25 mouse cellular contexts compared by ENCODE assay signal in the genomic region with DNA sequence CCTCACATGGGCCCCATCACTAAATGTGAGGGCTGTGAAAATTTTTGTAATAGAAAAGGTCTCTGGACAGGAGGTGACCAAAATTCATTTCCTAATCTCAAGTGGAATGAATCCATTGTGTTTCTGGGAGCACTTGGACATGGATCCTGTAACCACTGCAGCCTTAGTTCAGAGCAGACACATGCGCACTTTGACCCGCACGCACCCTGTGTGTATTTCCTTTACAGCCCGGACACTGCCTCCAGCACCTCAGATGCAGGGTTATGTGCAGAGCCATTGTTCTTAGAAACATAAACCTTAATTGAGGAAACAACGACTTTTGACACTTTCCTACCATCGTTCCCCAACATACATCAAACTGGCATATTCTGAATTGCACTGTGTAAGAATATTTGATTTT. TPM values are rescaled to one million over a fixed set of nuclear protein-coding genes. Genes with fewer than 3 reads are reported as not detected.
DNase-seq lines count a peak whose midpoint lies in the region; ATAC-seq and TF ChIP-seq lines count a peak whose summit lies in the region.
"Had no signal": no experiment of that assay in that cellular context is flagged by ENCODE, and none has a peak within 500 bp of the region (broad histone marks: within the 10 kb centered on the region; RNA-seq: fewer than 3 reads in every experiment).

No protein-coding gene starts in this region.

- no peak overlapping the region for H3K4me3 ChIP-seq in intestine, postnatal 0 days (ENCODE audit: low read depth, low read length)
- H3K4me3 ChIP-seq in small intestine, adult 2 months (ENCODE audit: low read depth, low read length): no peak overlapping the region
- H3K4me3 ChIP-seq: embryonic facial prominence, embryonic 10.5 days; embryonic facial prominence, embryonic 12.5 days; forebrain, embryonic 12.5 days had no signal

- H3K4me1 ChIP-seq in intestine, postnatal 0 days (replicated peaks; ENCODE audit: control insufficient read depth, insufficient read depth, low read length): no peaks in the 10 kb centered on the region
- peaks cover 6% of the 10 kb centered on the region; the same call in 1 of the 2 replicates for H3K4me1 ChIP-seq in small intestine, adult 2 months (ENCODE audit: control insufficient read depth, insufficient read depth, insufficient read length, low read length)
- H3K4me1 ChIP-seq: embryonic facial prominence, embryonic 10.5 days; embryonic facial prominence, embryonic 12.5 days; forebrain, embryonic 12.5 days had no signal

- H3K27me3 ChIP-seq in intestine, postnatal 0 days (replicated peaks; ENCODE audit: control insufficient read depth, insufficient read depth, low read length): no peaks in the 10 kb centered on the region
- H3K27me3 ChIP-seq in small intestine, adult 2 months (ENCODE audit: control insufficient read depth, insufficient read depth, low read length): no peaks in the 10 kb centered on the region
- H3K27me3 ChIP-seq: CH12.LX; embryonic facial prominence, embryonic 12.5 days; forebrain, embryonic 12.5 days; Patski had no signal

- H3K27ac ChIP-seq in intestine, postnatal 0 days (ENCODE audit: low read depth, low read length): 0 out of 2 replicates have a peak overlapping the region, but pooled peaks have one; percentile 6
- peak overlapping the region; percentile 60; the same call in 1 of the 2 replicates for H3K27ac ChIP-seq in small intestine, adult 2 months (ENCODE audit: insufficient read depth, low read depth, low read length)
- H3K27ac ChIP-seq: embryonic facial prominence, embryonic 10.5 days; embryonic facial prominence, embryonic 12.5 days; forebrain, embryonic 12.5 days had no signal

- DNase-seq in heart, adult 11 months: peak; percentile 35
- DNase-seq in heart, adult 8-10 months (ENCODE audit: low spot score): no peak
- DNase-seq in urinary bladder, adult 18-20 months (ENCODE audit: low spot score in 2 of 2): no peak
- DNase-seq in spleen, postnatal 36 days (ENCODE audit: low spot score in 2 of 2): no peak
- DNase-seq: adrenal gland, adult 8-10 months; adrenal gland, postnatal 14 days; adrenal gland, postnatal 36 days; B cell, adult 2 months; cerebellum, adult 11-12 months; cerebellum, adult 2 months; cerebellum, adult 9-10 months; cerebellum, postnatal 10 days; cerebellum, postnatal 25 days had no signal

- H3K4me2 ChIP-seq in intestine, postnatal 0 days (replicated peaks; ENCODE audit: low read depth): no peak overlapping the region
- H3K4me2 ChIP-seq: embryonic facial prominence, embryonic 12.5 days; forebrain, embryonic 12.5 days had no signal

- peaks cover 16% of the 10 kb centered on the region for H3K36me3 ChIP-seq in intestine, postnatal 0 days (ENCODE audit: control insufficient read depth, insufficient read depth)
- no peaks in the 10 kb centered on the region for H3K36me3 ChIP-seq in small intestine, adult 2 months (ENCODE audit: control insufficient read depth, insufficient read depth, low read length)

- 40% methylated on average over 6 of the region's 6 CpGs for WGBS in intestine, postnatal 0 days
- WGBS in small intestine, adult 2 months: 37% methylated on average over 6 of the region's 6 CpGs

- H3K9ac ChIP-seq in intestine, postnatal 0 days (ENCODE audit: low read depth, low read length): no peak overlapping the region
- H3K9ac ChIP-seq: embryonic facial prominence, embryonic 12.5 days; forebrain, embryonic 12.5 days had no signal

- no peaks in the 10 kb centered on the region for H3K9me3 ChIP-seq in intestine, postnatal 0 days (ENCODE audit: control insufficient read depth)
- H3K9me3 ChIP-seq: embryonic facial prominence, embryonic 10.5 days; embryonic facial prominence, embryonic 12.5 days; forebrain, embryonic 12.5 days; G1E had no signal

- TF ChIP-seq CTCF in intestine, postnatal 0 days (IDR thresholded peaks at IDR 0.05; ENCODE audit: low read depth): no peak
- no peak for TF ChIP-seq CTCF in small intestine, adult 2 months (IDR thresholded peaks at IDR 0.05; ENCODE audit: extremely low read depth, insufficient read length, insufficient replicate concordance, low read depth, low read length)

- TF ChIP-seq POLR2A in small intestine, adult 2 months (IDR thresholded peaks at IDR 0.05; ENCODE audit: low read depth, low read length): no peak

- peak; percentile 91 for ATAC-seq in intestine, postnatal 0 days
- ATAC-seq: activated CD4-positive, CD25-positive, alpha-beta regulatory T cell, adult 4 months; CD4-positive, CD25-positive, alpha-beta regulatory T cell, adult 4 months; forebrain, embryonic 14.5 days; forebrain, embryonic 16.5 days; Patski had no signal

RNA-seq across cellular contexts. Expression of gene Malsu1, which starts 40.9 kb away (rescaled TPM):
- 10 to 100 TPM; 23.4 to 39.8 (median 36.9) TPM for total RNA-seq in heart, adult 8-10 months (2022)
- 86.5 and 86.9 TPM in 2 replicates for polyA plus RNA-seq in intestine, postnatal 0 days (2015; fragmentation: Nextera tagmentation; extraction: Ambion mirVana)
- 19.2 and 31.2 TPM in 2 replicates for polyA plus RNA-seq in small intestine, adult 2 months (2012; rRNA removed)
